Mouse (Mus musculus): ENCODE results near the gene Psg16. TPM values are rescaled to one million over a fixed set of nuclear protein-coding genes. Genes with fewer than 3 reads are reported as not detected.
A peak's percentile ranks its signal among the peaks of the same experiment; 100 is the strongest.

The Psg16 gene
- 0.07 and 0.20 TPM in 2 replicates for polyA plus RNA-seq (2016; fragmentation: Nextera tagmentation; extraction: Ambion mirVana)

GRCm38 (mm10) chr7:17073904-17074615 lies at the start of gene Psg16:
Gene Psg16 (plus strand): TSS chr7:17074040.
- 72% methylated on average over 23 of the region's 23 CpGs for WGBS

GRCm38 (mm10) chr7:17024141-17024540 lies 49.7 kb upstream of the Psg16 start:
- Histone ChIP-seq H3K27me3 (ENCODE audit: insufficient read depth, poor library complexity, severe bottlenecking) (no peaks in the 10 kb centered on the region), H3K4me3 (no peak overlapping the region), H3K27ac (no peak overlapping the region), H3K9me3 (0 out of 2 replicates have a peak, but pooled peaks cover 6% of the 10 kb centered on the region), H3K36me3 (peaks cover 67% of the 10 kb centered on the region), H3K4me1 (replicated peaks) (peaks cover 36% of the 10 kb centered on the region)
- WGBS, result 88% methylated on average over 6 of the region's 6 CpGs
- no peak for DNase-seq (ENCODE audit: low spot score)

More at GRCm38 (mm10) chr7:17073904-17074615, at the start of gene Psg16:
- Histone ChIP-seq H3K27ac (no peak within 1 kb of the TSS), H3K4me3 (no peak within 1 kb of the TSS), H3K4me1 (replicated peaks) (no peaks in the 10 kb centered on the region), H3K36me3 (no peaks in the 10 kb centered on the region), H3K27me3 (ENCODE audit: insufficient read depth, poor library complexity, severe bottlenecking) (no peaks in the 10 kb centered on the region), H3K9me3 (0 out of 2 replicates have a peak, but pooled peaks cover 9% of the 10 kb centered on the region)
- DNase-seq (ENCODE audit: low spot score), result peak; percentile 62

- H3K9me3 ChIP-seq, result 0 out of 2 replicates have a peak, but pooled peaks cover 6% of the 10 kb centered on the region
- H3K4me3 ChIP-seq, result 0 out of 2 replicates have a peak overlapping the region, but pooled peaks have one; percentile 71
- H3K27me3 ChIP-seq (ENCODE audit: insufficient read depth, poor library complexity, severe bottlenecking), result no peaks in the 10 kb centered on the region
- 91% methylated on average over 10 of the region's 10 CpGs for WGBS
- H3K27ac ChIP-seq, result no peak overlapping the region
- H3K4me1 ChIP-seq (replicated peaks), result peaks cover 36% of the 10 kb centered on the region
- no peak for DNase-seq (ENCODE audit: low spot score)
- peaks cover 59% of the 10 kb centered on the region for H3K36me3 ChIP-seq
Measured at GRCm38 (mm10) chr7:17024814-17025504, 48.9 kb upstream of the Psg16 start.

- peak overlapping the region; percentile 71; the same call in 1 of the 2 replicates for H3K4me3 ChIP-seq
- peaks cover 36% of the 10 kb centered on the region for H3K4me1 ChIP-seq (replicated peaks)
- H3K36me3 ChIP-seq, result peaks cover 53% of the 10 kb centered on the region
- no peak for DNase-seq (ENCODE audit: low spot score)
- WGBS, result 86% methylated on average over 4 of the region's 4 CpGs
- no peak overlapping the region for H3K27ac ChIP-seq
- 0 out of 2 replicates have a peak, but pooled peaks cover 6% of the 10 kb centered on the region for H3K9me3 ChIP-seq
- H3K27me3 ChIP-seq (ENCODE audit: insufficient read depth, poor library complexity, severe bottlenecking), result no peaks in the 10 kb centered on the region
Measured at GRCm38 (mm10) chr7:17025505-17025894, 48.3 kb upstream of the Psg16 start.

GRCm38 (mm10) chr7:17025896-17026622 lies 47.8 kb upstream of the Psg16 start:
- DNase-seq (ENCODE audit: low spot score), result no peak

GRCm38 (mm10) chr7:17026710-17027587 lies 46.9 kb upstream of the Psg16 start:
- Histone ChIP-seq H3K27me3 (ENCODE audit: insufficient read depth, poor library complexity, severe bottlenecking) (no peaks in the 10 kb centered on the region), H3K4me3 (peak overlapping the region; percentile 71), H3K9me3 (0 out of 2 replicates have a peak, but pooled peaks cover 6% of the 10 kb centered on the region), H3K27ac (peak overlapping the region; percentile 96), H3K4me1 (replicated peaks) (peaks cover 36% of the 10 kb centered on the region), H3K36me3 (peaks cover 39% of the 10 kb centered on the region)
- 11% methylated on average over 24 of the region's 24 CpGs for WGBS
- DNase-seq (ENCODE audit: low spot score), result no peak

More at GRCm38 (mm10) chr7:17025896-17026622, 47.8 kb upstream of the Psg16 start:
- peak overlapping the region; percentile 71 for H3K4me3 ChIP-seq
- peaks cover 48% of the 10 kb centered on the region for H3K36me3 ChIP-seq
- peak overlapping the region; percentile 96 for H3K27ac ChIP-seq
- 0 out of 2 replicates have a peak, but pooled peaks cover 6% of the 10 kb centered on the region for H3K9me3 ChIP-seq
- no peaks in the 10 kb centered on the region for H3K27me3 ChIP-seq (ENCODE audit: insufficient read depth, poor library complexity, severe bottlenecking)
- peaks cover 36% of the 10 kb centered on the region for H3K4me1 ChIP-seq (replicated peaks)
- WGBS, result 83% methylated on average over 9 of the region's 9 CpGs

GRCm38 (mm10) chr7:17027588-17028343 lies 46.1 kb upstream of the Psg16 start, which contains the start of gene Ppp5c:
Gene Ppp5c (minus strand): TSS chr7:17027924.
- peak within 1 kb of the TSS; percentile 71 for H3K4me3 ChIP-seq
- H3K27ac ChIP-seq, result peak within 1 kb of the TSS; percentile 96
- peak; percentile 98 for DNase-seq (ENCODE audit: low spot score)
- WGBS, result 0% methylated on average over 58 of the region's 58 CpGs
- H3K9me3 ChIP-seq, result 0 out of 2 replicates have a peak, but pooled peaks cover 9% of the 10 kb centered on the region
- H3K36me3 ChIP-seq, result peaks cover 30% of the 10 kb centered on the region
- peaks cover 36% of the 10 kb centered on the region for H3K4me1 ChIP-seq (replicated peaks)
- H3K27me3 ChIP-seq (ENCODE audit: insufficient read depth, poor library complexity, severe bottlenecking), result no peaks in the 10 kb centered on the region

GRCm38 (mm10) chr7:17028923-17029322 lies 44.9 kb upstream of the Psg16 start:
- H3K9me3 ChIP-seq, result 0 out of 2 replicates have a peak, but pooled peaks cover 9% of the 10 kb centered on the region
- peaks cover 19% of the 10 kb centered on the region for H3K36me3 ChIP-seq
- DNase-seq (ENCODE audit: low spot score), result no peak
- peaks cover 33% of the 10 kb centered on the region for H3K4me1 ChIP-seq (replicated peaks)
- H3K27ac ChIP-seq, result no peak overlapping the region
- 75% methylated on average over 7 of the region's 7 CpGs for WGBS
- no peaks in the 10 kb centered on the region for H3K27me3 ChIP-seq (ENCODE audit: insufficient read depth, poor library complexity, severe bottlenecking)
- no peak overlapping the region for H3K4me3 ChIP-seq

- no peak overlapping the region for H3K27ac ChIP-seq
- H3K27me3 ChIP-seq (ENCODE audit: insufficient read depth, poor library complexity, severe bottlenecking), result no peaks in the 10 kb centered on the region
- H3K4me1 ChIP-seq (replicated peaks), result peaks cover 20% of the 10 kb centered on the region
- 0 out of 2 replicates have a peak, but pooled peaks cover 9% of the 10 kb centered on the region for H3K9me3 ChIP-seq
- 82% methylated on average over 7 of the region's 7 CpGs for WGBS
- peaks cover 6% of the 10 kb centered on the region for H3K36me3 ChIP-seq
- DNase-seq (ENCODE audit: low spot score), result no peak
- no peak overlapping the region for H3K4me3 ChIP-seq
Measured at GRCm38 (mm10) chr7:17030239-17030638, 43.6 kb upstream of the Psg16 start.

GRCm38 (mm10) chr7:17038018-17038695 lies 35.7 kb upstream of the Psg16 start:
- 55% methylated on average over 9 of the region's 9 CpGs for WGBS
- Histone ChIP-seq H3K4me3 (no peak overlapping the region), H3K27me3 (ENCODE audit: insufficient read depth, poor library complexity, severe bottlenecking) (no peaks in the 10 kb centered on the region), H3K4me1 (replicated peaks) (peaks cover 17% of the 10 kb centered on the region), H3K27ac (peak overlapping the region; percentile 70), H3K9me3 (no peaks in the 10 kb centered on the region), H3K36me3 (peaks cover 9% of the 10 kb centered on the region; the same call in 1 of the 2 replicates)
- peak; percentile 27 for DNase-seq (ENCODE audit: low spot score)

GRCm38 (mm10) chr7:17039373-17039772 lies 34.5 kb upstream of the Psg16 start:
- Histone ChIP-seq H3K9me3 (no peaks in the 10 kb centered on the region), H3K27ac (no peak overlapping the region), H3K27me3 (ENCODE audit: insufficient read depth, poor library complexity, severe bottlenecking) (no peaks in the 10 kb centered on the region), H3K4me1 (replicated peaks) (peaks cover 17% of the 10 kb centered on the region), H3K4me3 (no peak overlapping the region), H3K36me3 (peaks cover 15% of the 10 kb centered on the region; the same call in 1 of the 2 replicates)
- 93% methylated on average over 7 of the region's 7 CpGs for WGBS
- DNase-seq (ENCODE audit: low spot score), result no peak
